Mouse (Mus musculus) kidney, postnatal 10 days (tissue): ENCODE results near the gene Naaa.

Experiments used
- DNase-seq: peaks from one replicate; pipeline ENCODE4 v3.0.0; 2021; ENCODE audit warnings: mixed read lengths

Gene Naaa

GRCm38 (mm10) chr5:92210205-92210604 lies 67.8 kb downstream of the Naaa start:
- no peak for DNase-seq
